Mouse (Mus musculus) telencephalon, adult 2 months (tissue): ENCODE measurements around the gene Acvr1c.
A peak's percentile ranks its signal among the peaks of the same experiment; 100 is the strongest.

ENCODE experiments used
- DNase-seq: peaks from one replicate; pipeline ENCODE4 v3.0.0-alpha.2; 2011; ENCODE audit warnings: low read depth, low spot score

Acvr1c gene

DNA sequence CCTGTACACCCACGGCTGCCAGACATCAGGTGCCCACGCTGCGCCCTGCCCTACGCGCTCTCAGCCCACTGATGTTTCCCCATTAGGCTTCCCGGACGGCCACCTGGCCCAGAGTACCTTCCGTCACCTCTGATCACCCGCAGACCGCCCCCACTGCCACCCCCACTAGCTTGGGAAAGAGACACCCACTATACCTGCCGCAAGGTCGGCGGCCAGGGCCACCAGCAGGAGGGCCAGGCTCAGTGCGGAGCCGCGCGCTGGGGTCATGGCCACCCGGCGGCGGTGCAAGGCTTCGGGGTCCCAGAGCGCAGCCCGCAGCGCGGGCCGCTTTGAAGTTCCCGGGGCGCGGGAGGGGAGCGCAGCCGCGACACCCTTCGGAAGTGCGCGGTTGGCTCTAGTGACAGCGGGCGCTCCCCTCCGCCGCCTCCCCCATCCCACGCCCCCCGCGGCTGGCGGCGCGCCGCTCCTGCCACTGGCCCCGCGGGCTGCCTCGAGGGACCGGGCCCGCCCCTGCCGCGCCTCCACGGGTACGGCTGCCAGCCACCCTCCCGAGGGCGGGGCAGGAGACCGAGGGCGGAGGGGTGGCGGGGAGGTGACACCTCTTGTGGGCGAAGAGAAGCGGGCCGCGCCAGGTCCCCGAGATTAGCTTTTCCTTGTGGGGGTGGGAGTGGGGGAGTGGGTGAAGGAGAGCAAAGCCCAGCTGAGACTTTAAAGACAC is at the start of gene Acvr1c:
TSS of gene Acvr1c (minus strand) at position 482 of the 718 bp plus-strand sequence.
- DNase-seq = no peak

- no peak for DNase-seq
Measured at GRCm38 (mm10) chr2:58403481-58403880, 45.8 kb upstream of the Acvr1c start.

DNA sequence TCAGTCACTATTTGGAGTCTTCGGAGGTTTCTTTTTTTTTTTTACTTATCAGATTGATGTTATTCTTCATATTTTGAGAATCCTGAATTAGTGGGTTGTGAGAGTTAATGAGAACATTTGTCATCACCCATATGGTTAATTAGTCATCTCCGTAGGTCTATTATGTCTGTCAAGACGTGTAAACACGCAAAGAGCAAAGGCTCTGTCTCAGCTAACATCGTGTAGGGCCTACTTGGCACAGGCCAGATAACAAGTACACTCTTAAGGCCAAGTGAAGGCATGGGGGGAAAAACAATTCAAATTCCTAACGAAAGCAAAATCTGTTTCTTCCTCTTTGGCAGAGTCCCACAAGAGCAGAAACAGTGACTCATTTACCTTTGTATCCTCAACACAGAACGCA is 30.9 kb upstream of the Acvr1c start:
- DNase-seq = no peak

- no peak for DNase-seq
Measured at GRCm38 (mm10) chr2:58380020-58380419, 22.3 kb upstream of the Acvr1c start.

- no peak for DNase-seq
Measured at GRCm38 (mm10) chr2:58379475-58379874, 21.8 kb upstream of the Acvr1c start.

- no peak for DNase-seq
Measured at GRCm38 (mm10) chr2:58377417-58378130, 19.9 kb upstream of the Acvr1c start.

DNA sequence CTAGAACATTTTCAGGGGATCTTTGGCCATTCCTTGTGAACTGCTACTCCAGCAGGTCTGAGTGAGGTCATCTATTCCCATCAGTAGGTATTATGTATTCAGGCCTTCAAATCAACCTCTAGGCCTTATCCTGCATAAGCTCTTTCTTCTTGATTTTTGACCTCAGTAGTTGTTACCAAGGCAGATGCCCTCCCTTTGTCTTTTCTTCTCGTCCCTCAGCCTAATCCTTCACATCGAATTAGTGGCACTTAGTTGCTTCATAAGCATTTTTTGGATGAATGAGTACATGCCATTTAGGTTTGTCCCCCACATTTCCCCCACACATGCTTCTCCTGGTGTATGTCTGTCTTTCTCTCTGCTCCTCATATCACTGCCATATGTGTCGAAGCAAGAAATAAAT is 8.5 kb upstream of the Acvr1c start:
- DNase-seq = no peak

DNA sequence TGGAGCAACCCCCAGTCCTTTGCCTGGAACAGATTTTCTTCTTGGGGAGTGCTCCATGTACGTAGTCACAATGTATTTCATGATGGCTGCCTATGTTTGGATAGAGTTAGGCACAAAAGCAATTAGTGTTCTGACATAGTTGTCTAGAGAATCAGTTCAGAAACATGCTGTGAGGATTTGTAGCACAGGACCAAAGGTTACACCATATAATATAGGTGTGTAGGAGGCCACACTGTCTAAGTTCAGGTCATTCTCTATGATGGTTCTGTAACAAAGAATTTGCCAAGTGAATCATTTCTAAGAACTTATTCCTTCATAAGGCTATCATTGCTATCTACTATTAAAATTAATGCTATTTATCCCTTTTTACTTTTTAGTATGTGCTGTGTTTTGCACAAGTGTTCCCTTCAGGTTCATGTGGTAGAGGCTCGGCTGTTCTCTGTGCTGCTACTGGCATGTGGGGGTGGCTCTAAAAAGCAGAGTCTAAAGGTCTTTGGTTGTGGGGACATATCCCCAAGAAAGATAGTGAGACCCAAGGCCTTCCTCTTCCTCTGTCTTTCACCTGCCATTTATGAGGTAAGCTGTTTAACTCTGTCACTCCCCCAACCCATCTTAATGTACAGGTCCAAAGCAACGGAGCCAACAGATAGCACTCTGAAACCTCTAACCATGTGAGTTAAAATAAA is 3.8 kb upstream of the Acvr1c start:
- DNase-seq = no peak

GRCm38 (mm10) chr2:58358132-58358460 is 401 bp upstream of the Acvr1c start:
- DNase-seq = peak; percentile 27

DNA sequence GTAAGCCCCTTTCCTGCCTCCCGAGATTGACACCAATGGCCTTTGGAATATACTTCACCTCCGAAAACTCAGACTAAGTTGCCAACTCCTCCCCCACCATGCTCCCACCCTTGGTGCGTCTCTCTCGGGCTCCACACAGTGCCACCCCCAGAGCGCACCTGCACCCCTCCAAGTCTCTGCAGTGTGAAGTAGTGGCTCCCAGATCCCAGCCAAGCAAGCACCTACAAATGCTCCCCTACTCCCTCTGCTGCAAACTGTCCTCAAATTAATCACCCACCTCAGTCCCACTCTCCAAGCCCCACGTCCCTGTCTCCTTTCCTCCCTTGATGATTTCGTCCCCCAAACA is 654 bp downstream of the Acvr1c start:
- no peak for DNase-seq

GRCm38 (mm10) chr2:58354389-58354788 is 3.3 kb downstream of the Acvr1c start:
- no peak for DNase-seq

- DNase-seq = no peak
Measured at GRCm38 (mm10) chr2:58352846-58353245, 4.8 kb downstream of the Acvr1c start.

- DNase-seq = no peak
Measured at GRCm38 (mm10) chr2:58350657-58351056, 7.0 kb downstream of the Acvr1c start.

- DNase-seq = no peak
Measured at GRCm38 (mm10) chr2:58336730-58337129, 21.0 kb downstream of the Acvr1c start.

GRCm38 (mm10) chr2:58329589-58329988 is 28.1 kb downstream of the Acvr1c start:
- no peak for DNase-seq

GRCm38 (mm10) chr2:58324118-58324901 is 33.4 kb downstream of the Acvr1c start:
- DNase-seq = peak; percentile 50

DNA sequence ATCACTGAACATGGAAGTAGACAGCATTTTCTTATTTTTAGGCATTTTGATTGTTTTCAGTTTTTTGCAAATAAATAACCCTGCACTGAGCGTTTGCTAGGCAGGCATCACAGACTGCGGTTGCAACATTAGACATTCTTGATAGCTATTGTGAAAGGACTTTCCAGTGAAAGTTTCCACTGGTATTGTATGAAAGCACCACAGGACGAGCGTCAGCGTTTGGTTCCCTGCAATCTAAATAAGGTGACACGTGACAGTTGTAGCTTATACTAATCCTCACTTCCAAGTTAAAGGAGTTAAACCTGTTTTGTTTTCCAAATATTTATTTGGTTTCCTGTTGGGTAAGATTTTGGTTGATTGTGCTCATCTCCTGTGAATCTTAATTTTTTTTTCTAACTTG is 34.4 kb downstream of the Acvr1c start:
- DNase-seq = no peak

DNA sequence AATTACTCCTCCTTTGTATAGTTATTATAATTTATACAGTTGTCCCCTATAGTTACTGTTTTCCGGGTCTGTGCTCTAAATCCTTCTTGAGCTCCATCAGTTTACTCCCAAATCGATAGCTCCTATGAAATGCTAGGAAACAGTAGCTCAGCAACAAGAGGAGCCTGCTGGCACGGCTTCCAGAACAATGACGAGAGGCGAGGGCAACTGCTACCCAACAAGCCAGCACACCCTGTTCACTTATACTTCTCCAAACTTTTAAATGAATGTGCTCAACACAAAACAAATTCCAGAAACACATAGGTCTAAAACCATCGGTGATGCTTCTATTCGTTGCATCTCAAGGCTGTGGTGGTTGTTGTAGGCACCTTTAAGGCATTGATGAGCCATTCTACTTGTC is 41.5 kb downstream of the Acvr1c start:
- no peak for DNase-seq

- DNase-seq = no peak
Measured at GRCm38 (mm10) chr2:58309695-58310094, 48.0 kb downstream of the Acvr1c start.

GRCm38 (mm10) chr2:58304450-58304849 is 53.2 kb downstream of the Acvr1c start:
- no peak for DNase-seq

GRCm38 (mm10) chr2:58289759-58290431 is 67.8 kb downstream of the Acvr1c start:
- DNase-seq = no peak

DNA sequence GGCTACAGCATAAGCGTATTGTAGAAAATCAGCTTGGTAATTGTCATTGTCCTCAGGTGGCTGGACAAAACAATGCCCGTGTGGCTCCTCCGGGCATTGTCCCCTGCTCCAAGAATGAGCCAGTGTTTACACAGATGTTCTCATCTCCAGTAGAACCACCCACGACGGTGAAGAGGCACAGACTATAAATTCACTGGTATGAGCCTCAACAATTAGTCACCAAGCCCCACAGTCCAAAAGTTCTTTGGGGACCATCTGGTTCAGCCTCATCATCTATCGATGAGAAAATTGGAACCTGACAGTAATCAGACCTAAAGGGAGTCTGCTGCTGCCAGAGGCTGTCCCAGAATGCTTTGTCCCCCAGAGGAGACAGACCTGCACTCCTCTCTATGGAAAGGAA is 68.4 kb downstream of the Acvr1c start:
- no peak for DNase-seq
